Mouse (Mus musculus) cerebellum, postnatal 25 days (tissue): ENCODE data around the gene Zfp512b.

Source experiments
- DNase-seq, 2 experiments: peaks; one replicate each; pipeline ENCODE4 v3.0.0; 2021; ENCODE audit warnings: mixed read lengths in 2 of 2

Zfp512b gene

GRCm38 (mm10) chr2:181572921-181573920 lies 19.4 kb downstream of the Zfp512b start:
- DNase-seq, result peak; percentile 62 to 64

GRCm38 (mm10) chr2:181571941-181572670 lies 20.5 kb downstream of the Zfp512b start:
- peak; percentile 39 to 47 for DNase-seq

GRCm38 (mm10) chr2:181570921-181571595 lies 21.5 kb downstream of the Zfp512b start:
- DNase-seq, result peak; percentile 75 to 79

- DNase-seq, result peak; percentile 15 to 29
Measured at GRCm38 (mm10) chr2:181570375-181570774, 22.2 kb downstream of the Zfp512b start.

GRCm38 (mm10) chr2:181569856-181570255 lies 22.7 kb downstream of the Zfp512b start:
- DNase-seq, result no peak

- DNase-seq, result peak; percentile 37 to 72
Measured at GRCm38 (mm10) chr2:181568272-181569008, 24.2 kb downstream of the Zfp512b start.

GRCm38 (mm10) chr2:181567338-181567737 lies 25.3 kb downstream of the Zfp512b start:
- DNase-seq, result no peak

- DNase-seq, result no peak
Measured at GRCm38 (mm10) chr2:181553772-181554171, 38.8 kb downstream of the Zfp512b start.

- no peak for DNase-seq
Measured at GRCm38 (mm10) chr2:181550233-181550632, 42.4 kb downstream of the Zfp512b start.

- DNase-seq, result no peak
Measured at GRCm38 (mm10) chr2:181548682-181549081, 43.9 kb downstream of the Zfp512b start.

GRCm38 (mm10) chr2:181548227-181548626 lies 44.4 kb downstream of the Zfp512b start:
- no peak for DNase-seq

- DNase-seq, result no peak
Measured at GRCm38 (mm10) chr2:181546142-181546541, 46.5 kb downstream of the Zfp512b start.

- no peak for DNase-seq
Measured at GRCm38 (mm10) chr2:181541761-181542380, 50.7 kb downstream of the Zfp512b start.

GRCm38 (mm10) chr2:181537444-181538047 lies 55.1 kb downstream of the Zfp512b start:
- DNase-seq, result peak in 1 of 2 experiments; percentile 32

- DNase-seq, result no peak
Measured at GRCm38 (mm10) chr2:181536410-181536809, 56.2 kb downstream of the Zfp512b start.

- DNase-seq, result no peak
Measured at GRCm38 (mm10) chr2:181532589-181532988, 60.0 kb downstream of the Zfp512b start.
